Mouse (Mus musculus) layer of hippocampus, adult 9-10 months (tissue): ENCODE results near the gene Ptgis.

ENCODE experiments used
- DNase-seq: peaks from one replicate; pipeline ENCODE4 v3.0.0; 2022; ENCODE audit warnings: low spot score

The Ptgis gene

DNA sequence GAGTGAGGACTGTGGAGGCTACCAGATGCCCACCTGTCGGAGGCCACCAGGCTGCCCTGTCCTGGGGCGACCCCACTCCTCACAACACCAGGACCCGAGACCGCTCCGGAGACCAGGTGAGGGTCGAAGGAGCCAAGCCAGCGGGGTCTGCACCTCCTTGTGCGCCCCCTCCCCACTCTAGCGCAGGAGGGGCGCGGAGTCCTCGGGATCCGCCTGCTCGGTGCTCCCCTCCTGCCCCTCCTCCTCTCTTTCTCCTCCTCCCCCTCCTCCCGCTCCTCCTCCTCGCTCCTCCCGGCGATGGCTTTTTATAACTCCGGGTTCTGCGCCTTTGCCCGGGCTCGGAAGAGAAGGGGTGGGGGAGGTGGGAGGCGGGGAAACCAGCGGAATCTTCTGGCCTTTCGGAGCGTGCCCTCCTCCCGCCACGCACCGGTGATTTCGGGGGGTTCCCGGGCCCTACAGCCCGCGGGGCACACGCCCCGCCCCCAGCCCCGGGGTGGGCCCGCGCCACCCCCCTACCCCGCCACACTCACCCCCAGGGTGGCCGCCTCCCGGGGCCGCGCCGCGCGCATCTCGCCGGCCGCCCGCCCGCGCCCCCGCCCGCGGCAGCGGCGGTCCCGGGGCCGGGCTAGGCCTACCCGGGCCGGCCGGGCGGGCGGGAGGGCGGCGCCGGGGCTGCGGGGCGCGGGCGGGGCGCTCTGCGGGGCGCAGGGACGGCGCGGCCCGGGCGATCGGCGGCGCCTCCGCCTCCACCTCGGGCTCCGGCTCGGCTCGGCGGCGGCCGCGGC lies 50.9 kb downstream of the Ptgis start:
- no peak for DNase-seq

DNA sequence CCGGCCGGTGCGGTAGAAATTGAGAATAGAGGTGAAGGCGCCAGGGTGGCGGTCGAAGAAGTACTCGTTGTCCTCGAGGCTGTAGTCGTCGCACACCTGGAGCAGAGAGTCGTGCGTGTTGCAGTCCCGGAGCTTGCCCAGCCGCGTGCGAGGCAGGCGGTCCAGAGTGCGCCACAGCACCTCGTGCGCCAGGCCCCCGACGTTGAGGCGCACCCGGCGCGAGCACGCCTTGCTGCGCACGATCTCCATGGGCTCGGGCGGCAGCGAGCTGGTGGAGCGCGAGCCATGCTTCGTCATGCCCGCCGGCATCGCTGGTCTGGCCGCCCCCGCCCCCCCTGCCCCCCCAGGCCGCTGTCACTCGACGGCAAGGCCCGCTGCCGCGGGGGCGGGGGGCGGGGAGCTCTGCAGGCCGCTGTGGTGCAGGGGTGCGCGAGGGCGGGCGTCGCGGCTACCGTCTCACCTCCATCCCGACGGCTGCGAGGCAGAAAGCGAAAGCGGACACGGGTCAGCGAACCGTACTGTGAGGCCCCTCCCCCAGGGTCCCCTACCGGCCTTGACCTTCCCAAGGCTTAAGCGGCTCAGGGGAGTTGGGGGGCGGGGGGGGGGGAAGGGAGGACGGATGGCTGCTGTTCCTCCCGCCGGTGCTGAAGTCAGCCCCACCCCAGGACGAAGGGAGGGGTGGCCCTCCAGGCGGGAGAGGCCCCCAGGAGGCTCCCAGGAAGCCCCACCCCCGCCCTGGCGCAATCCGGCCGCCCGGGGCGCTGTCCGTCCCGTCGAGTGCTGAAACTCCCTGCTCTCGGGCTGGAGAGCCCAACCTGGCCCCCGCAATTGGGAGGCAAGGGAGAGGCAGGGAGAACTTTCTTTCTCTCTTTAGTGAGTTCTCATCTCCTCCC lies 51.8 kb downstream of the Ptgis start:
- DNase-seq: no peak

DNA sequence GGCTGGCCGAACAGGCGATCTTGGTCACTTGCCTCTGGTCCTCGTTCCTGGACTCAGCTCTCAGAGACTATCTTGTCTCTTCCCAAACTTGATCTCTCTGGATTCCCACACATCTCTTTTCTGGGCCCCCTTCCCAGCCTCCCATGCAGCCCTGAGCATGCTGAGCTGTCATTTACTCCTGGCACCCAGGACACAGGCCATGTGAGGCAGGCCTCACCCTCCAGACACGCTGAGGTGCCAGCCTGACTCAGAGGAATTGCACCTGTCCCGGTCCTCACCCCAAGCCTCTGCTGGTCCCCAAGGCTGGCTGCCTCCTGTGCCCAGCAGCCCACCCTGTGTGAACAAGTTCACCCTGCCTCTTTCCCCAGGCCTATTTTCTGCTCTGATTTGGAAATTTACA lies 53.3 kb downstream of the Ptgis start:
- no peak for DNase-seq

DNA sequence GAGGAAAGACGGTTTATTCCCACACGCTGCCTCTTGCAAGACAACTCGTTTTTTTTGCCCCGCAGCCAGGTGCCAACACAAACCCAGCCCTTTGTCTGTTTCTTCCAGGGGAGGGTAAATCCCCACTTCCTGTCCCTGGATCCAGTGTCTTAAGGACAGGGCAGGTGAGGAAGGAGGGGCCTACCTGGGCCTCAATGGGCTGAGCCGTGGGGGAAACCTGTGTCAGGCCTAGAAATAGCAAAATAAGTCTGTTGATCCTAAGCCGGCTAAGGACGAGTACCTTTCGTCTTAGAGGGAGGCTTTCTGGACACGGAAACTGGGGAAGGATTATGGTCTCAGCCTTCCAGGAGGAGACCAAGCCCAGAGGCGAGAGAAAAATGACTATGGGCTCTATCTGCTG lies 53.9 kb downstream of the Ptgis start:
- DNase-seq: no peak

DNA sequence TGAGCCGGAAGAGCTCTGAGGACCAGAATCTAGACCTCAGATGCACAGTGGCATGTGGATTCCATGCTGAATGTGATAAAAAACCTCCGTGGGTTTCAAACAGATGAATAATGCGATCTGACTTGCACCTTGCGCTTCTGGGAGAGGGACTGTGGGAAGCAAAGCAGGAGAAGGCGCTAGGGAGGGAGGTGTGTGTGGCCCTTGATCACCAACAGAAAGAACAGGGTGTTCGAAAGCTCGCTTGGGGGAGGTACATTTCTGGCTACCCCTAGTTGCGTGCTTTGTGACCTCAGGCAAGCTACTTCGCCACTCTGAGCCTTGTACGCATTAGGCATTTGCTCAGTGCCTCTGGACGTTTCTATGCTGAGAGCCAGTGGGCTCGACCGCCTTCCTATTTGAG lies 54.4 kb downstream of the Ptgis start:
- DNase-seq: no peak

DNA sequence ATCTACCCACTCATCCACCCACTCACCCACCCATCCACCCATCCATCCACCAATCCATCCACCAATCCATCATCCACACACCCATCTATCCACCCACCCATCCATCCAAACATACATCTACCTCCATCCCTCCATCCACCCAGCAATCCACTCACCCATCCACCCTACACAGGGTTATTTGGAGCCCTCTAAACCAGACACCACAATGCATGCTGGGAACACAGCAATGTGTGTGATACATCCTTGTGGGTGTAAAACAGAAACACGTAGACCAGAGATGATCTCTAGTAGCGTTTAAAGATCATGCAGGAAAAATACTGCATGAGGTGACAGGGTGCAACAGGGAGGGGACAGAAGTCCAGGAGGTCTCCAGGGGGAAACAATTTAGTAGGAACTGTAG lies 55.0 kb downstream of the Ptgis start:
- no peak for DNase-seq

DNA sequence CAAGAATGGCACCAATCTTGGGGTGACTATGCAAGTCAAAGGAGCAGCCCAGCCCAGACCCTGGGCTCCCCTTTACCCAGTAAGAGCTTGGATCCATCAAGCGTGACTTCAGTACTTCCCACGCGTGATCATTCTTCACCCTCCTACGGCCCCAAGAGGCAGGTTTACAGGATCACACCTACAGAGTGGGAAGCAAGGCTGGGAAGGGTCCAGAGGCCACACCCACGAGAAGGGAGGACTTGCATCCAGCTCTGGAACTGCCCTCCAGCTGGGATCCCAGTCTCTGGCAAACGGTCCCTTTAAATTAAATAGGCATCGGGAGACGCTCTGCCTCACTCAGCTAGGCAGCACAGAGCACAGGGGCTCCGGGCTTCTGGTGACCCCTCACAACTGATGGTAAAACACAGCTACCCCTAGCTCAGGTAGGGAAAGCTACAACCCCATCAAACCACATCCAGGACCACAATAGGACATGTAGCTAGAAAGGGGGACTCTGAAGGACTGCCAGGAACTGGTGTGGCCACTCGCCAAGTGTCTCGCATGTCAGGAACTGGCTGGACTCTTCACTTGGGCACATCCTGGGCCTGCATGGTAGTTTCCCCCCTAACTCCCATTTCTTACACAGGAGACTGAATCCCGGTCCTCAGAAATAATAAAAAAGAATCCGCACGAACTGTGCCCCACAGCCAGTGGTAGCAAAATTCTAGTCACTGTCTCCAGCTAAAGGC lies 58.6 kb downstream of the Ptgis start:
- DNase-seq: no peak

DNA sequence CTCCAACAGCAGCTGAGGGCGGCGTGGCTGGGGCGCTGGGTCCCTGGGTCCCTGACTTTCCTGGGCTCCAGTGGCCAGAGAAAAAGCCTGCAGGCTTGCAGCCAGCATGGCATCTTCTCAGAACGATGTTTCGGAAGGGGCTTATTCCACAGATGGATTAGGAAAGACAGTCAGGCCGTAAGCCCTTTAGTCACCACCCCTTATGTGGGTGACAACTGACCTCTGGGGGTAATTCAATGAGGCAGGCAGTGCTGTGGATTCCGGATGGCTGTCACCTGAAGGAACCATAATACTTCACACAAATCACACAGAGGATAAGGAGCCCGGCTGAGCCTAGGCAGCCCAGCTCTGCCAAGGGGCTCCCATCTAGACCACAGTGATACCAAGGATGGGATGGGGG lies 59.3 kb downstream of the Ptgis start:
- no peak for DNase-seq

DNA sequence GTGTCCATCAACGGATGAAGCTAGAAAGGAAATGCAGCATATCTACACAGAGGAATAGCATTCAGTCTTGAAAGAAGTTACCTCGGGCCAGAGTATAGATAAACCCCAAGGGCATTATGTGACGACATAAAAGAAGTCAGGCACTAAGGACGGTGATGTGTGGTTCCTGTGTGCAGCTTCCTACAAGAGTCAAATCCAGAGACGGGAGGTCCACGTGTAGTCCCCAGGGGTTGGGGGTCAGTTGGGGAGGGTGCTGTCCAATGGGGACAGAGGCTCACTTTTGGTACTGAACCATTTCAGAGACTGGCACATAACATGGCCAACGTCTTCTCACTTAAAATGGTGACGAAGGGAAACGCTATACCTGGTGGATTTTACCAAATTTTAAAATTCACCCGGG lies 61.1 kb downstream of the Ptgis start:
- DNase-seq: no peak

DNA sequence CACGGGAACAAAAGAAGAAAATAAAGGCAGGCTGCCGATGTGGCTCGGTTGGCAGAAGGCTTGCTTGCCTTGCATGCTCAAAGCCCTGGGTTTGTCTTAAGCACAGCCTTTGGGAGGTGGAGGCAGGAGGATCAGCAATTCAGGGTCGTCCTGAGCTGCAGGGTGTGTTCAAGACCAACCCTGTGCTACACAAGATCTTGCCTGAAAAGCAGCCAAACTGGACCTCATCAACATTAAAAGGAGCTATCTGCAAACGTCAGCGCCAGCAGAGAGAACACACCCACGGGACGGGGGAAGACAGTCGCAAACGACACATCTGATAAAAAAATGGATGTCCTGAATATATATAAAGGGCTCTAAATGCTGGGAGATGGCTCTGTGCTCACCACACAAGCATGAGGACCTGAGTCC lies 63.2 kb downstream of the Ptgis start:
- no peak for DNase-seq

DNA sequence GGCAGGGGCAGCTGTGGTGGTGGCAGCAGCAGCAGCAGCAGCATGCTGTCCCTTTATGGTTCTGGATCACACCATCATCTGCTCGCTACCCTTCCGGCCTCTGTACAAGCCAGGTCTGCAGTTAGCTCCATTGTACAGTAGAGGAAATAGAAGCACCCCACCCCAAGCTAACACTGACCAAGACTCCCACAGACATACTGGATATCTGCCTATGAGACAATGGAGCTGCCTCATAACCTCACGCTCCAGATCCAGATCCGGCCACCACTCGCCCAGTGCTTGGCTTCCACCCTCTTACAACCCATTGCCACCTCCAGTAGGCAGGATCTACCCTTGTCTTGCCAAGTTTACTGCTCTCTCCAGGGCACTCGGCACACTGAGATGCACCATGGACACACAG lies 65.1 kb downstream of the Ptgis start:
- DNase-seq: no peak

DNA sequence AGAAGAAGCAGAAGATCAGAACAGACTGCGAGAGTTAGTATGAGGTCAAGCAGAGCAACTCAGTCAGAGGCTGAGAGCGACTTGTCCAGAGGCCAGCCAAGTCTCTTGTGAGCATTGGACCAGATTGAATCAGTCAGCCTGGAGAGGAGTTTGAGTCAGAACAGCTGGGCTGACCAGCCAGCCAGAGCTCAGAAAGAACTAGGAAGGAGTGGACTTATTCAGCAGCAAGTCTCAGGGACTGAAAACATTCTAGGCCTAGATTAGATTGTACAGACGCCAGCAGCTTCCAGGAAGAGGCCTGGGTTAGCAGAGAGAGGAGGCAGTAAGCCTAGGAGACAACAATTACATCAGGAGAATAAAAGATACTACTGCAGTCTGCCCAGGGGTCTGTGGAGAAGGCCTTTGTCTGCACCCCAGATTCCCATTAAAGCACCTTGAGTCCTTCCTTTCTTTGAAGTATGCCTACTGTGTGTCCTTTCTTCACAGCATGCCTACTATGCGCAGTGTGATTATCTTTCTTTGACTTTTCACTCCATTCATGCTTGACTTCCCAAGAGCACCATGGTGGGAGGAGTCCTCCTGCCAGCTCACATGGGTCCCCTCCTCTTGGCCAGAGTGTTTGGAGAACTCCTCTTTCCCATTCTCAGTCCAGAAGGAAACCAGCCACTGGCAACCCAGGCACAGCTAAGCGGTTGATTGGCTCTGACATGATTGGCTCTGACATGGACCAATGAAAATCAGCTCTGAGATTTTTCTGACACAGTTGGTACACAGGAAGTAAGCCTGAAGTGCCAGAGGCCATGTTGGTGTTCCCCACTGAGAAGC lies 67.1 kb downstream of the Ptgis start:
- no peak for DNase-seq

DNA sequence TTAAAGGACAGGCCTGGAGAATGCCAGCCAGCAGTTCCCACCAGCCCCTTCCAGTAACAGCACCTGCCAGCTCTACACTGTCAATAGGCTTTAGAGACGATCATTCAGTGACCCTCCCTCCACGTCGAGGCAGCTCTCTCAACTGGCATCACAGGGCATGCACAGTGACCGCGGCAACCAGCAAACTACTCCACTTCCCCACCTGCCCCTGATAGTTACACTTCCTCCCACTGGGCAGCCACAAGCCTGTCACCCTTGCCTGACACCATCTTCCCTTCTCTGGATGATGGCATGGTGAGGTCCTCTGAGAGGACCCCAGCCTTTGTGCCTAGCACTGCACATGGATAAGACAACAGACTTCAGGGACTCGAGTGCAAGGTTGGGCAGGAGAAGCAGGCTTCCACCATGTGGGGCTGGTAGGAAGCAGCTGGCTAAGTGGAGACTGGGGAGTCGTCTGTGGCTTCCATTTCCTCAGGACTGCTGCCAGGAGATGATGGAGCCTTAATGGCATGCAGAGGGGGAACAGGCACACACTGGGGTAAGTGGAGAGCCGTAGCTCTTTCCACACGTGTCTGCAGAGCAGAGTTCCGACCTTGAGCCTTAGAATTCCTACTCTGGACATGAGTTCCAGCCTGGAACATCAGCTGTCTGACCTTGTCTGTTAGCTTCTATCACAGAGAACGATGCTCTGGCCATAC lies 72.7 kb downstream of the Ptgis start:
- DNase-seq: no peak

DNA sequence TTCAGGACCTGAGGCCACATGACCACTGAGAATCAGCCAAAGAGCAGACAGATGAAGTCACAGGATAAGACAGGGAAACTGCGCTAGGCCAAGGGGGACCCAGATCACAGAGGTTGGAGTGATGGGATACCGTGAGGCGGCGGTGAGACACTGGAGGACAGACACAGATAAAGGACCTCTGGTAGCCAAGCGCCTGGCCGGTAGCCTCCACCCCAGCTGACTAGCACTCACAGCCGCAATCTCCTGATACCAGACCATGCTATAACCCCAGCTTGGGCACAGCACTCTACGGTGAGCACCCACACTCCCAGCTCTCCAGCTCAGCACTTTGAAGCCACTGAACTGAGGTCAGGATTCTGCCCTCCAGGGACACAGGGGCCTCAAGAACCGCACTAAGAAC lies 76.8 kb downstream of the Ptgis start:
- no peak for DNase-seq

DNA sequence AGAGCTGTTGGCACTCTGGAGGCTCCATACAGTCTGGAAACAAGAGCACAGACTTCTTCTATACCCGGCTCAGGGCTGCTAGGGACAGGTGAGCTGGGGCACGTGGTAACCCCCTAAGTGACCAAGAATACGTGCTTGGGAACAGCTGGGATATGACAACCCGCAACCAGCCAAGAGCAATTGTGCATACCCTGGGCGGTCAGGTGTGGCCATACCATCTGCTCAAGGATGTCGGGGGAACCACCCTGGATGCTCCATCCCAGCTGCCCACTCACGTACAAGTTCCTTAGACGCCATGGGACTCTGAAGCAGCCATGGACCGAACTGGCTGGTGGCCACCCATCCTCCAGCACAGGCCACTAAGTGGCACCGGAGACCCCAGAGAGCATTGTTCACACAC lies 77.3 kb downstream of the Ptgis start:
- DNase-seq: no peak

DNA sequence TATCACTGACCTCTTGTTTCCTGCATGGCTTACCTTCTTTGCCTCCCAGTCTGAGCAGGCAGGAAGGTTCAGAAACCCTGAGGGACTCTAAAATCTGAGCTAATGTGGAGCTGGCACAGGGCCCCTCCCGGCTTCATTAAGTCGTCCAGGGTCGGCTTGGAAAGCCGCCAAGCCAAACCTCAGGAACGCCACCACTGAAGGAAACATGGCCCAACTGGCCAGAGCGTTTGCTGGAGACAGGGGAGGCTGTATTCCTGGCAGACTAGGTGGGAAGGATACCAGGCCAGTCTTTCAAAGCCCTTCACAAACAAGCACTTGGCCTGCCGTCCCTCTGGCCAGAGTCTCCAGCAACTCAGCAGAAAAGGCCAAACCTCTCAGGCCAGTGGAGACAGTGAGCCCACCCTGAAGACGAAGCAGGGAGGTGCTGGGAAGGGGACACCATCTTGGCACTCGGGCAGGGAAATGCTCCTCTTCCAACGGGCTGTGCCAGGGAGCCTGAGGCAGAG lies 77.8 kb downstream of the Ptgis start:
- no peak for DNase-seq

DNA sequence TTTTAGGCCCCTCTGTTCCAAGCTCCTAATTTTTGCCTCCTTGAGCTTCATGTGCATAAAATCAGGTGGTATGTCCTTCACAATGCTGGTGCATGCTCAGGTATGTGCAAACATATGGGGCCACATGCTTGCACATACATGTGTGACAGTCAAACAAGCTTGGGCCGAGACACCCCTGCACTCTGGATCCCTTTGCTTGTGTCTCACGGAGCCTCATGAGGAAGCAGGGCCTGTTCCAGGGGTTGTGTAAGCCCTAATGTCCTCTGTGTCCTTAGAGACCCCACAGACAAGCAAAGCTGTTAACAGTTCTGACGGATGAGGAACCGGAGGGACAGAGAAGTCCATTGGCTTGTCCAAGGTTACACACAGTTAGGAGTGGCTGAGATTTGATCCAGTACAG lies 80.7 kb downstream of the Ptgis start:
- no peak for DNase-seq

DNA sequence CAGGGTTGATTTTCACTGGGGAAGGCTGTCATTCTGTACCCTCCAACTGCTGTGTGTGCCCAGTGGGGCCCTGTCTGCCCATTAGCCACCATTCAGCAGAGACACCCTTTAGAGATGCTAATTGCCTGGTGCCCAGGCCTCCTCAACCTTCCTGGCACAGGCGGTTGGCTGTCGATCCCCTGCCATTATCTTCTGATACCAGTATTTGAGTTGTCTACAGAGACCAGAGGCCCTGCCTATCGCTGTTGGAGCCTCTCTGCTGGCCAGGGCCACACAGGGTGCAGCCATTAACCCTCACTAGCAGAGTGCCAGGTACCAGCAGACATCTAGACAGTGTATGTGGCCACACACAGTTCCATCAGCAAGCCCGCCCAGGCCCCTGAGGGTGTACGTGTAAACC lies 81.6 kb downstream of the Ptgis start:
- DNase-seq: no peak

DNA sequence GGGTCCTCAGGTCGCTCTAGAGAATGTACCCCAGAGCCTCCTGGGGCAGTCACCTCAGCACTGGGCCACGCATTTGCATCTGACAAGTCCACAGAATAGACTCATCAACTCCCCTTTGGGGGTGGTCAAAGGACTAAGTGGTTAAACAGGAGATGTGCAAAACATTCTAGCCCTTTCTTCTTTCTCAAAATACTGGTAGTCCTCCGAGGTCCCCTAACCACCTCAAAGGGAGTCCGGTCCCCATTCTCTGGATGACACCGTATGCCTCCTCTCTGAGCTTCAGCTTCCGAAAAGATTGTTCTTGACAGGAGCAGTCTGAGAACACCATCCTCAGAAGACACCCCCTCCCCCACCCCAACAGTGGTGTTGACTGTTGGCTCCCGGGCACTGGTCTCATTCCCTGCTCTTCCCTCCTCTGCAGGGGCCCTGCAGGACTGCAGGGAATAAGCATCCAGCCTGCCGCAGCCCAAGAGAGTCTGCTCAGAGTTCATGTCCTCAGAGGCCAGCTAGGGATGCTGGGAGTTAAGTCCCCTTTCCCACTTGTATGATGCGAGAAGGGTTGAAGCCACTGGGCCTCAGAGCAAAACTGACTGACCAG lies 84.2 kb downstream of the Ptgis start:
- DNase-seq: no peak

DNA sequence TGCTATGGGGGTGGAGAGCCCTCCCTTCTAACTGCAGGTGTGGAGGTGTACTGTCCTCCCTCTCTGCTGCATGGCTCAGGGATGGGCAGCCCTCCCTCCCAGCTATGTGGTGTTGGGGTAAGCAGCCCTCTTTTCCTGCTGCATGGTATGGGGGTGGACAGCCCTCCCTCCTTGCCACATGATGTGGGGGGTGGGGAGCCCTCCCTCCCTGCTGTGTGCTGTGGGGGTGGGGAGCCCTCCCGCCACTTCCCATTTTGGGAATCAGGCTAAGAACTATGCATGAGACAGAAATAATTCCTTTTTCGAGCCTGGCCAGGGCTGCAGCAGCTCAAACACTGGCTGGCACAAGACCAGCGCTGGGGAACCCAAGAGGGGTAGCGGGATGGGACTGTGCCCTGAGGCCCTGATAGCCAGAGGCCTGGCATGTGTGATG lies 84.8 kb downstream of the Ptgis start:
- no peak for DNase-seq

DNA sequence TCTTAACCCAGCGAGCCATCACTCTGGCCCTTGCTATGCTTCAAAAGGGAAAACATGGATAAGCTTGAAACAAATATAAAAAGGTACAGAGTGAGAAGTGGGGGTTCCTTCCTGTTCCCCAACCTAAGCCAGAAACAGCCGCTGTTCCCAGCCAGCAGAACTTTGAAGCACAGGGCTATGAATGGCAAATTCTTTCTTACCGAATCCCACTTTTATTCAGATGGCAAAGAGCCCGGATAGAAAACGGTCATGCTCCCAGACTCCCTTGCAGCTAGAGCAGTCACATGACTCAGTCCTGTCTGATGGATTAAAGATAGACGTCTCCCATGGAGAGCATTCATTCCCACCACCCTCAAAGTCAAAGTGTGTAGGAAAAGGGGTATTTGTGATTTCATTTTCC lies 89.5 kb downstream of the Ptgis start:
- no peak for DNase-seq
